Mouse (Mus musculus) stomach, adult 2 months (tissue): ENCODE data around the gene Nadsyn1. TPM values are rescaled to one million over a fixed set of nuclear protein-coding genes. Genes with fewer than 3 reads are reported as not detected.

Experiments
- polyA plus RNA-seq: library from polyadenylated mRNA; depleted of rRNA; stranded (reverse); fragments of >200 nt; gene quantifications from 2 replicates; pipeline ENCODE4 v1.2.3, GENCODE M21; 2012; rRNA removed

The Nadsyn1 gene
- polyA plus RNA-seq = 8.8 TPM in 2 replicates

GRCm38 (mm10) chr7:143822375-143823265, at the start of gene Nadsyn1, which contains the start of gene Dhcr7:
Nadsyn1 (minus strand) TSS chr7:143822849.
Dhcr7 (plus strand) TSS chr7:143823145.

GRCm38 (mm10) chr7:143866538-143866937, 43.9 kb upstream of the Nadsyn1 start, which contains the start of gene Gm498:
Gm498 (plus strand) TSS chr7:143866838.

GRCm38 (mm10) chr7:143783996-143784829, 38.4 kb downstream of the Nadsyn1 start, which contains the start of gene Mrgpre:
Mrgpre (minus strand) TSS chr7:143784500.

GRCm38 (mm10) chr7:143766893-143767292, 55.8 kb downstream of the Nadsyn1 start, which contains the start of gene Mrgprg:
Mrgprg (minus strand) TSS chr7:143766993.

GRCm38 (mm10) chr7:143756125-143757026, 66.3 kb downstream of the Nadsyn1 start, which contains the start of gene Osbpl5:
Osbpl5 (minus strand) TSS chr7:143756985.

Other genes starting within 250 kb of the Nadsyn1 start
- gene Cars, start 222.8 kb downstream of the Nadsyn1 start, polyA plus RNA-seq = 9.1 and 10.4 TPM in 2 replicates
- 0.02 and 0.08 TPM in 2 replicates for gene Tnfrsf26, start 194.1 kb downstream of the Nadsyn1 start, polyA plus RNA-seq
- 1.0 and 1.8 TPM in 2 replicates for gene Tnfrsf22, start 173.2 kb downstream of the Nadsyn1 start, polyA plus RNA-seq
- 1.4 and 1.9 TPM in 2 replicates for gene Tnfrsf23, start 137.0 kb downstream of the Nadsyn1 start, polyA plus RNA-seq
- gene Osbpl5, start 65.9 kb downstream of the Nadsyn1 start, polyA plus RNA-seq = 35.9 and 37.1 TPM in 2 replicates
- 0.05 TPM in 1 of 2 replicates, not detected in the other for gene Mrgprg, start 55.9 kb downstream of the Nadsyn1 start, polyA plus RNA-seq
- 1.1 and 1.8 TPM in 2 replicates for gene Mrgpre, start 38.3 kb downstream of the Nadsyn1 start, polyA plus RNA-seq
- 31.5 and 32.9 TPM in 2 replicates for gene Dhcr7, start 296 bp upstream of the Nadsyn1 start, polyA plus RNA-seq
- gene Gm498, start 44.0 kb upstream of the Nadsyn1 start, polyA plus RNA-seq = not detected in 2 replicates
- gene Shank2, start 179.1 kb upstream of the Nadsyn1 start, polyA plus RNA-seq = 0.81 and 0.83 TPM in 2 replicates